ENCODE assay signal across 14 mouse cellular contexts in the genomic region with DNA sequence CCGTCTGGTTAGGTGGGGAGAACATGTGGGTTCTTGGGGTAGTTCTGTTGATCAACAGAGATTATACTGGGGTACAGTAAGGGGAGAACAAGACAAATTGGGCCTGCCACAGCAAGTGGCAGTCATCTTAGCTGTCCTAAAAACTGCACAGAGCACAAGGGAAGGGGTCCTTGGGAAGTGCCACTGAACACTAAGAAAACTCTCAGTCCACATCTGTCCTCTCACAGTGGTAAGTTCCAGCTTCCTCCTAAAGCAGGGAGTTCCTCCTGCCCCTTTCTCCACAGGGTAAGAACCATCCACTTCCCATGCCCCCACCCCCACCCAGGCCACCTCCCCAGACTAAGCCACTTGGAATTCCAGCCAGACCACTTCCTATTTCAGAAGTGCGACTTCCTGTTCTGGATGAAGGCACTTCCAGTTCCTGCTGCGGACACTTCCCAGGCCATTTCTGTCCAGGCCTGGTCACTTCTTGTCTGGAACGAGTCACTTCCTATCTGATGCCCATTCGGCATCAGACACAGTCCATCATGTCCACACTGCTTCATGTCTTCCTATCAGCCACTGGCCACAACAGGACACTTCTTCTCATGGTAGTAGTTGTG. TPM values are rescaled to one million over a fixed set of nuclear protein-coding genes. Genes with fewer than 3 reads are reported as not detected.
DNase-seq lines count a peak whose midpoint lies in the region; ATAC-seq lines count a peak whose summit lies in the region.
"Had no signal": no experiment of that assay in that cellular context is flagged by ENCODE, and none has a peak within 500 bp of the region (broad histone marks: within the 10 kb centered on the region; RNA-seq: fewer than 3 reads in every experiment).

No protein-coding gene starts in this region.

- ATAC-seq in forebrain, embryonic 12.5 days (ENCODE audit: low FRiP score), result no peak
- ATAC-seq in forebrain, embryonic 16.5 days, result no peak
- ATAC-seq in neural tube, embryonic 13.5 days (ENCODE audit: low read depth), result no peak
- ATAC-seq: intestine, embryonic 16.5 days; Patski had no signal

- H3K9me3 ChIP-seq in forebrain, embryonic 12.5 days, result no peaks in the 10 kb centered on the region
- H3K9me3 ChIP-seq in forebrain, embryonic 16.5 days (ENCODE audit: control insufficient read depth, low read length), result no peaks in the 10 kb centered on the region
- no peaks in the 10 kb centered on the region for H3K9me3 ChIP-seq in limb, embryonic 10.5 days (replicated peaks)
- no peaks in the 10 kb centered on the region for H3K9me3 ChIP-seq in neural tube, embryonic 13.5 days
- H3K9me3 ChIP-seq: embryonic facial prominence, embryonic 15.5 days had no signal

- peak overlapping the region; percentile 43 for H3K27ac ChIP-seq in forebrain, embryonic 12.5 days
- H3K27ac ChIP-seq in forebrain, embryonic 16.5 days (ENCODE audit: low read length), result no peak overlapping the region
- H3K27ac ChIP-seq in limb, embryonic 10.5 days, result peak overlapping the region; percentile 64
- peak overlapping the region; percentile 6; the same call in 1 of the 2 replicates for H3K27ac ChIP-seq in neural tube, embryonic 13.5 days (replicated peaks)
- H3K27ac ChIP-seq: embryonic facial prominence, embryonic 15.5 days; liver, embryonic 14.5 days had no signal

- DNase-seq in lung, postnatal 36 days, result peak; percentile 8
- DNase-seq in lung, postnatal 25 days (ENCODE audit: low spot score), result no peak
- DNase-seq in limb, embryonic 10.5 days (ENCODE audit: low spot score), result no peak
- no peak for DNase-seq in left cerebral cortex, adult 9 months (ENCODE audit: low spot score in 2 of 2)
- DNase-seq in right cerebral cortex, postnatal 14 days, result no peak
- DNase-seq: cerebellum, adult 11 months; kidney, postnatal 4 days had no signal

- H3K36me3 ChIP-seq in forebrain, embryonic 12.5 days (replicated peaks), result peaks cover 14% of the 10 kb centered on the region
- H3K36me3 ChIP-seq in forebrain, embryonic 16.5 days (ENCODE audit: control insufficient read depth, insufficient read depth), result 0 out of 2 replicates have a peak, but pooled peaks cover 3% of the 10 kb centered on the region
- peaks cover 32% of the 10 kb centered on the region for H3K36me3 ChIP-seq in limb, embryonic 10.5 days
- H3K36me3 ChIP-seq in neural tube, embryonic 13.5 days, result peaks cover 23% of the 10 kb centered on the region; the same call in 1 of the 2 replicates

- no peaks in the 10 kb centered on the region; the same call in 1 of the 2 replicates for H3K27me3 ChIP-seq in forebrain, embryonic 12.5 days
- no peaks in the 10 kb centered on the region for H3K27me3 ChIP-seq in forebrain, embryonic 16.5 days (replicated peaks; ENCODE audit: control insufficient read depth, insufficient read depth, low read length)
- H3K27me3 ChIP-seq in limb, embryonic 10.5 days (ENCODE audit: low read depth, poor library complexity, severe bottlenecking), result peaks cover 12% of the 10 kb centered on the region
- no peaks in the 10 kb centered on the region for H3K27me3 ChIP-seq in neural tube, embryonic 13.5 days
- H3K27me3 ChIP-seq: embryonic facial prominence, embryonic 15.5 days; Patski had no signal

- H3K4me3 ChIP-seq in forebrain, embryonic 12.5 days (replicated peaks), result no peak overlapping the region
- no peak overlapping the region for H3K4me3 ChIP-seq in forebrain, embryonic 16.5 days (replicated peaks; ENCODE audit: low read length)
- peak overlapping the region; percentile 10; the same call in 1 of the 2 replicates for H3K4me3 ChIP-seq in limb, embryonic 10.5 days
- H3K4me3 ChIP-seq in neural tube, embryonic 13.5 days, result no peak overlapping the region
- H3K4me3 ChIP-seq: embryonic facial prominence, embryonic 15.5 days had no signal

- H3K4me1 ChIP-seq in forebrain, embryonic 12.5 days, result peaks cover 80% of the 10 kb centered on the region
- peaks cover 62% of the 10 kb centered on the region for H3K4me1 ChIP-seq in forebrain, embryonic 16.5 days (replicated peaks; ENCODE audit: control insufficient read depth, insufficient read depth, low read length)
- H3K4me1 ChIP-seq in limb, embryonic 10.5 days, result peaks cover 78% of the 10 kb centered on the region
- H3K4me1 ChIP-seq in neural tube, embryonic 13.5 days (replicated peaks), result peaks cover 79% of the 10 kb centered on the region

- no peak overlapping the region for H3K9ac ChIP-seq in forebrain, embryonic 12.5 days
- no peak overlapping the region for H3K9ac ChIP-seq in forebrain, embryonic 16.5 days (replicated peaks; ENCODE audit: low read depth, low read length)
- H3K9ac ChIP-seq in neural tube, embryonic 13.5 days, result no peak overlapping the region
- H3K9ac ChIP-seq: embryonic facial prominence, embryonic 15.5 days; liver, embryonic 14.5 days had no signal

- 81% methylated on average over 5 of the region's 5 CpGs for WGBS in forebrain, embryonic 12.5 days
- 87% methylated on average over 5 of the region's 5 CpGs for WGBS in forebrain, embryonic 16.5 days
- 85% methylated on average over 5 of the region's 5 CpGs for WGBS in limb, embryonic 10.5 days
- WGBS in neural tube, embryonic 13.5 days, result 89% methylated on average over 5 of the region's 5 CpGs

- no peak overlapping the region for H3K4me2 ChIP-seq in forebrain, embryonic 12.5 days
- no peak overlapping the region for H3K4me2 ChIP-seq in forebrain, embryonic 16.5 days (ENCODE audit: low read length)
- no peak overlapping the region for H3K4me2 ChIP-seq in neural tube, embryonic 13.5 days
- H3K4me2 ChIP-seq: embryonic facial prominence, embryonic 15.5 days had no signal

RNA-seq across cellular contexts. Expression of a gene that starts 5.4 kb away (rescaled TPM):
- 63.7 and 72.7 TPM in 2 replicates for polyA plus RNA-seq in forebrain, embryonic 12.5 days (2016; fragmentation: Nextera tagmentation; extraction: Ambion mirVana)
- 95.7 and 123 TPM in 2 replicates for polyA plus RNA-seq in forebrain, embryonic 16.5 days (2015; fragmentation: Nextera tagmentation; extraction: Ambion mirVana)
- 44.2 and 55.2 TPM in 2 replicates for polyA plus RNA-seq in limb, embryonic 10.5 days (2016; fragmentation: Nextera tagmentation; extraction: Ambion mirVana)
- polyA plus RNA-seq in neural tube, embryonic 13.5 days (2015; fragmentation: Nextera tagmentation; extraction: Ambion mirVana), result 68.1 and 72.0 TPM in 2 replicates

RNA-seq across cellular contexts. Expression of a gene that starts 5.7 kb away (rescaled TPM):
- 1.7 and 2.1 TPM in 2 replicates for polyA plus RNA-seq in forebrain, embryonic 12.5 days (2016; fragmentation: Nextera tagmentation; extraction: Ambion mirVana)
- 3.5 and 3.7 TPM in 2 replicates for polyA plus RNA-seq in forebrain, embryonic 16.5 days (2015; fragmentation: Nextera tagmentation; extraction: Ambion mirVana)
- 1.0 and 1.3 TPM in 2 replicates for polyA plus RNA-seq in limb, embryonic 10.5 days (2016; fragmentation: Nextera tagmentation; extraction: Ambion mirVana)
- polyA plus RNA-seq in neural tube, embryonic 13.5 days (2015; fragmentation: Nextera tagmentation; extraction: Ambion mirVana), result 2.2 and 2.7 TPM in 2 replicates

RNA-seq across cellular contexts. Expression of a gene that starts 25.4 kb away (rescaled TPM):
- 33.0 and 36.0 TPM in 2 replicates for polyA plus RNA-seq in forebrain, embryonic 12.5 days (2016; fragmentation: Nextera tagmentation; extraction: Ambion mirVana)
- 27.3 and 28.6 TPM in 2 replicates for polyA plus RNA-seq in forebrain, embryonic 16.5 days (2015; fragmentation: Nextera tagmentation; extraction: Ambion mirVana)
- polyA plus RNA-seq in limb, embryonic 10.5 days (2016; fragmentation: Nextera tagmentation; extraction: Ambion mirVana), result 52.3 and 52.8 TPM in 2 replicates
- 18.1 and 19.7 TPM in 2 replicates for polyA plus RNA-seq in neural tube, embryonic 13.5 days (2015; fragmentation: Nextera tagmentation; extraction: Ambion mirVana)

RNA-seq across cellular contexts. Expression of a gene that starts 25.5 kb away (rescaled TPM):
- polyA plus RNA-seq in forebrain, embryonic 12.5 days (2016; fragmentation: Nextera tagmentation; extraction: Ambion mirVana), result 120 and 124 TPM in 2 replicates
- 103 and 109 TPM in 2 replicates for polyA plus RNA-seq in forebrain, embryonic 16.5 days (2015; fragmentation: Nextera tagmentation; extraction: Ambion mirVana)
- 243 and 267 TPM in 2 replicates for polyA plus RNA-seq in limb, embryonic 10.5 days (2016; fragmentation: Nextera tagmentation; extraction: Ambion mirVana)
- 76.0 and 77.6 TPM in 2 replicates for polyA plus RNA-seq in neural tube, embryonic 13.5 days (2015; fragmentation: Nextera tagmentation; extraction: Ambion mirVana)

RNA-seq across cellular contexts. Expression of a gene that starts 51.1 kb away (rescaled TPM):
- 11.9 and 12.6 TPM in 2 replicates for polyA plus RNA-seq in forebrain, embryonic 12.5 days (2016; fragmentation: Nextera tagmentation; extraction: Ambion mirVana)
- polyA plus RNA-seq in forebrain, embryonic 16.5 days (2015; fragmentation: Nextera tagmentation; extraction: Ambion mirVana), result 30.2 and 33.8 TPM in 2 replicates
- 1.5 TPM in 2 replicates for polyA plus RNA-seq in limb, embryonic 10.5 days (2016; fragmentation: Nextera tagmentation; extraction: Ambion mirVana)
- 29.5 and 30.4 TPM in 2 replicates for polyA plus RNA-seq in neural tube, embryonic 13.5 days (2015; fragmentation: Nextera tagmentation; extraction: Ambion mirVana)
